Mouse (Mus musculus): ENCODE measurements at regions not wholly inside any gene's neighbourhood (a gene's known extent, or its start where the extent isn't known, plus 50 kb on each side); places are given as distances from the start of the nearest gene placed in this dataset.

- TF ChIP-seq CTCF (conservative IDR thresholded peaks at IDR 0.05; ENCODE audit: low read length): no peak
- no peak for TF ChIP-seq POU5F1 (IDR thresholded peaks at IDR 0.05; ENCODE audit: borderline replicate concordance, low read length)
- TF ChIP-seq NANOG (IDR thresholded peaks at IDR 0.05; ENCODE audit: borderline replicate concordance, low read length): no peak
These were observed 222.0 kb downstream of the Rpl36a-ps1 start for GRCm38 (mm10) chr14:98772080-98772479.
